Mouse (Mus musculus): ENCODE data around the gene Samd1.

DNA sequence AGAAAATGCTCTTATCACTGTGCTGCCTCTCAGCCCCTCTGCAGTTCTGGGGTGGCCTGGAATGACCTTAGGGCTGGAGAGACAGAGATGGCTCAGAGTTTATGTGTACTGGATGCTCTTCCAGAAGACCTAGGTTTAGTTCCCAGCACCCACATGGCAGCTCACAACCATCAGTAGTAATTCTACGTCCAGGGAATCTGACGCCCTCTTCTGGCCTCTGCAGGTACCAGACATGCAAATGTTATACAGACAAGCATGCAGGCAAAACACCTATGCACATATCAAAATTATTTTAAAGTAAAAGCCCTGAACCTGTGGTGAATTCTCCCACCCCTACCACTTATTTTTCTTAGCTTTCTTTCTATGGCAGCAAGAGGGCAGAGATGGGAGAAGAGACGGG, 49.0 kb downstream of the Samd1 start:
- TF ChIP-seq CTCF (IDR thresholded peaks at IDR 0.05; ENCODE audit: insufficient read depth, low read length) = no peak
- no peak for TF ChIP-seq POLR2A (IDR thresholded peaks at IDR 0.05; ENCODE audit: borderline replicate concordance, extremely low read depth, low read depth, low read length)

Data from lung, adult 2 months (tissue).